ENCODE assay signal across 9 mouse cellular contexts in the genomic region with DNA sequence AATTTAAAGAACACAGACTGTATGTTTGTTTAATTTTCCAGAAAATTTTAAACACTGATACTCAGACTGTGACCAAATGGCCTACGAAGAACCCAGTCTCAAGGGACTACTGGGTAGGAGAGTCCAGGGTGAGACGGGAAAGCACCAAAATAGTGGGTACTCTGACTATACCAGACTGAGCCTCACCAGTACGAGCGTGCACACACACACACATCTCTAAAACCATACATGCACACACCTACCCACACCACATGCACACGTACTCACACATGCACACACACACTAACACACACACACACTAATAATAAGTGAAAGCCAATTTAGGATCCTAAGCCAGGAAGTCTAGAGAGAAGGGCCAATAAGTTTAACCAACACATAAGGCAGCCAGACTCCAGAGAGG.
"Had no signal": no experiment of that assay in that cellular context is flagged by ENCODE, and none has a peak within 500 bp of the region (broad histone marks: within the 10 kb centered on the region; RNA-seq: fewer than 3 reads in every experiment).

No protein-coding gene starts in this region.

- DNase-seq: kidney, postnatal 10 days; liver, postnatal 0 days; lung, postnatal 36 days; right cerebral cortex, postnatal 14 days; thymus, postnatal 4 days had no signal

- H3K4me3 ChIP-seq: liver, embryonic 12.5 days; midbrain, embryonic 15.5 days; neural tube, embryonic 12.5 days had no signal

- H3K4me2 ChIP-seq: liver, embryonic 12.5 days; midbrain, embryonic 11.5 days; midbrain, embryonic 15.5 days; neural tube, embryonic 12.5 days had no signal

- H3K27me3 ChIP-seq: liver, embryonic 12.5 days; midbrain, embryonic 15.5 days; neural tube, embryonic 12.5 days had no signal

- H3K27ac ChIP-seq: liver, embryonic 12.5 days; midbrain, embryonic 15.5 days; neural tube, embryonic 12.5 days had no signal

- H3K9me3 ChIP-seq: liver, embryonic 12.5 days; midbrain, embryonic 15.5 days; neural tube, embryonic 12.5 days had no signal

- H3K9ac ChIP-seq: liver, embryonic 12.5 days; liver, postnatal 0 days; midbrain, embryonic 15.5 days; neural tube, embryonic 12.5 days had no signal

- H3K36me3 ChIP-seq: liver, embryonic 12.5 days; midbrain, embryonic 15.5 days; neural tube, embryonic 12.5 days had no signal

- H3K4me1 ChIP-seq: liver, embryonic 12.5 days had no signal

- ATAC-seq: liver, embryonic 12.5 days; liver, postnatal 0 days; midbrain, embryonic 15.5 days had no signal
